Mouse (Mus musculus) liver, adult 2 months (tissue): ENCODE measurements around the gene Ndufa7. TPM values are rescaled to one million over a fixed set of nuclear protein-coding genes. Genes with fewer than 3 reads are reported as not detected.
A peak's percentile ranks its signal among the peaks of the same experiment; 100 is the strongest.
"Not testable (repeated sequence)": the region's sequence is repeated elsewhere in the genome, so short reads cannot be mapped to it uniquely, and the experiment has no call there.

ENCODE experiments used
- DNase-seq: peaks from one replicate; pipeline ENCODE4 v3.0.0-alpha.2; 2011; ENCODE audit warnings: low read depth, low spot score; ENCODE audit errors: extremely low read depth
- H3K27ac ChIP-seq: fragments of 200-500 bp; replicated peaks from 2 replicates; pipeline ENCODE4 v1.5.1; 2012; ENCODE audit warnings: low read depth, mild to moderate bottlenecking, control low read depth, inconsistent platforms, low read length; ENCODE audit not compliant: insufficient read depth
- H3K27me3 ChIP-seq: fragments of 200-500 bp; 2 replicates; pipeline ENCODE4 v1.6.1; 2012; ENCODE audit warnings: mild to moderate bottlenecking, moderate library complexity, low read length, inconsistent platforms; ENCODE audit not compliant: control insufficient read depth, insufficient read depth
- H3K36me3 ChIP-seq: fragments of 200-500 bp; 2 replicates; pipeline ENCODE4 v1.6.1; 2012; ENCODE audit warnings: low read length, inconsistent platforms; ENCODE audit not compliant: control insufficient read depth, insufficient read depth
- H3K4me1 ChIP-seq: fragments of 200-500 bp; 2 replicates; pipeline ENCODE4 v1.6.1; 2011; ENCODE audit warnings: low read length; ENCODE audit not compliant: control insufficient read depth, insufficient read depth
- H3K4me3 ChIP-seq: fragments of 200-500 bp; 2 replicates; pipeline ENCODE4 v1.5.1; 2011; ENCODE audit warnings: low read depth, mild to moderate bottlenecking, control low read depth, low read length, moderate library complexity; ENCODE audit not compliant: insufficient read depth
- H3K79me2 ChIP-seq: fragments of 200-500 bp; 2 replicates; pipeline ENCODE4 v1.6.1; 2012; ENCODE audit warnings: inconsistent platforms, mild to moderate bottlenecking, low read length, moderate library complexity; ENCODE audit not compliant: control insufficient read depth, insufficient read depth
- H3K9ac ChIP-seq: fragments of 200-500 bp; 2 replicates; pipeline ENCODE4 v1.6.1; 2012; ENCODE audit warnings: low read depth, mild to moderate bottlenecking, control low read depth, inconsistent platforms, low read length
- CTCF ChIP-seq: fragments of 200-500 bp; IDR thresholded peaks from 2 replicates; pipeline ENCODE4 v1.5.1; 2011; ENCODE audit warnings: low read depth, low read length, control low read depth
- POLR2A ChIP-seq: fragments of 200-500 bp; IDR thresholded peaks from 2 replicates; pipeline ENCODE4 v1.6.1; 2011; ENCODE audit warnings: low read length, control low read depth; ENCODE audit not compliant: insufficient read depth; ENCODE audit errors: extremely low read depth
- WGBS: fragments of 180-500 bp; shearing (Covaris S2); methylation state at CpG from one replicate; pipeline ENCODE4 v1.1.7; 2018; 5-methylcytosine and 5-hydroxymethylcytosine counted together
- polyA plus RNA-seq: library from polyadenylated mRNA; depleted of rRNA; stranded (reverse); fragments of >200 nt; gene quantifications from 2 replicates; pipeline ENCODE4 v1.2.3, GENCODE M21; 2012
- total RNA-seq: library from RNA; depleted of rRNA; stranded (reverse); fragments of >200 nt; gene quantifications from 2 replicates; pipeline ENCODE4 v1.2.3, GENCODE M21; 2014

Ndufa7 gene
- total and polyA plus RNA-seq, 2 experiments = 214 to 372 TPM

DNA sequence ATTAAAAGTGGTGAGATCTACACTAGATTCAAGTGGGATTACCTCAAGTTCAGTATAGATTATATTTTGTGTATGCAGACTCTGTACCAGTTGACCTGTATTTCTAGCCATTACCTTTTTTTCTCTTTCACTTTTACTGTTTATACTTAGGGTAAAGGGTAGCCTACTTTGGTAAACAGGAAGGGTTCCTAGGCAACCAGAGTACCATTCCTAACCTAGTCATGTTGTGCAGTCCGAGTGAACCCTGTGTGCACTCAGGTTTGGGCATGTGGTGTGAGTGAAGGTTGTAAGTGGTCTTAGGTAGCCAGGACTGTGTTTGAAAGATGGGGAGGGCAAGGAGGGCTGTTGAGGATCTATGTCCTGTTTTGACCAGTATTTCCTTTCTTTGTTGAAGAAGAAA, 27.0 kb downstream of the Ndufa7 start:
- no peaks in the 10 kb centered on the region for H3K36me3 ChIP-seq
- WGBS = 4% methylated on average over 1 of the region's 1 CpGs
- H3K4me1 ChIP-seq = peaks cover 2% of the 10 kb centered on the region; the same call in 1 of the 2 replicates
- no peaks in the 10 kb centered on the region for H3K27me3 ChIP-seq
- DNase-seq = peak; percentile 36
- H3K9ac ChIP-seq = no peak overlapping the region
- H3K79me2 ChIP-seq = no peaks in the 10 kb centered on the region
- H3K27ac ChIP-seq = no peak overlapping the region
- TF ChIP-seq CTCF = no peak
- no peak overlapping the region for H3K4me3 ChIP-seq

DNA sequence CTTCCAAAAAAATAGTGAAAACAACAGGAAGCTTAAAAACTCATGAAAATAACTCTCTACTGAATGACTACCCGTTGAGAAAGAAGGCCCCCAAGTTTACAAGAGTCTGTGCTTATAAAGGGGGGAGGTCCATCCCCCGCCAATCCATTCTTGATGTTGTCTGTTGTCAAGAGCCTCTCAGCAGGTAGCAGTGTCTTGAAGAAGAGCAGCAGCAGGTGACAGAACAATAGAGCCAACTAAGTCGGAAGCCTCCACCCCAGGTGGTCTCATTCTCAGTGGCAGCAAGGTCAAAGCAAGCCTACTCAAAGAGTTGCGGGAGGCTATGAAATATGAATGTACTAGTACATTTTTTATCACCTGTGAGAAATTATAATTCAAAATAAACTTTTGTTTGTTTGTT, 33.4 kb downstream of the Ndufa7 start:
- Histone ChIP-seq H3K9ac (no peak overlapping the region), H3K4me1 (no peaks in the 10 kb centered on the region), H3K27me3 (no peaks in the 10 kb centered on the region), H3K27ac (no peak overlapping the region), H3K36me3 (no peaks in the 10 kb centered on the region), H3K79me2 (no peaks in the 10 kb centered on the region), H3K4me3 (no peak overlapping the region)
- 85% methylated on average over 4 of the region's 4 CpGs for WGBS
- no peak for TF ChIP-seq POLR2A
- no peak for TF ChIP-seq CTCF
- no peak for DNase-seq

DNA sequence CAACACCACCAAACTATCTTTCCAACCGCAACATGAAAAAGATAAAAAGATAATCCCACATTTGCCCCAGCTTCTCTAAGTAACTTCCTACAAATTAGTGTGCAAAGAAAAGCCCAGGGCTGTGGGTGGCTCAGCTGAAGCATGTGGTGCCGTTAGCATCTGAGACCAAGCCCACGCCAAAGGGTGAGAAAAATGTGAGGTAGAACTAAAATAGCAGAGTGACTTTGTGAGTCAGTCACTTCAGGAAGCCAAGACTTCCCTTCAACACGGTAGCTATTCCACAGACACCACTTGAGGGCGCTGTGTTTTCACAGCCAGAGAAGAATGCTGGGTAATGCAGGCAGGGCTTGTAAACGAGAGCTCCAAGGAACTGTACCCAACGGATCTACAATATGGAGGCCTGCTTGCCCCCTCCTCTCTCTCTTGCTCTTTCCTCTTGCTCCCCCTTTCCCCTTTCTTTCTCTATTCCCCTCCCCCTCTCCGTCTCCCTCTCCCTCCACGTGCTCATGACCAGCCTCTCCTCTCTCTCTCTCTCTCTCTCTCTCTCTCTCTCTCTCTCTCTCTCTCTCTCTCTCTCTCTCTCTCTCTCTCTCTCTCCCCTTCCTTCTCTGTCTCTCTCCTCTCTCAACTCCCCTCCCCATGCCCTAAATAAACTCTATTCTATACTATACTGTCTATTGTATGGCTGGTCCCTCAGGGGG, 41.1 kb downstream of the Ndufa7 start:
- TF ChIP-seq POLR2A = no peak
- peak; percentile 60 for TF ChIP-seq CTCF
- Histone ChIP-seq H3K27me3 (no peaks in the 10 kb centered on the region), H3K79me2 (no peaks in the 10 kb centered on the region), H3K27ac (no peak overlapping the region), H3K36me3 (no peaks in the 10 kb centered on the region), H3K4me1 (no peaks in the 10 kb centered on the region), H3K9ac (no peak overlapping the region), H3K4me3 (no peak overlapping the region)
- WGBS = 30% methylated on average over 9 of the region's 9 CpGs
- peak; percentile 55 for DNase-seq

DNA sequence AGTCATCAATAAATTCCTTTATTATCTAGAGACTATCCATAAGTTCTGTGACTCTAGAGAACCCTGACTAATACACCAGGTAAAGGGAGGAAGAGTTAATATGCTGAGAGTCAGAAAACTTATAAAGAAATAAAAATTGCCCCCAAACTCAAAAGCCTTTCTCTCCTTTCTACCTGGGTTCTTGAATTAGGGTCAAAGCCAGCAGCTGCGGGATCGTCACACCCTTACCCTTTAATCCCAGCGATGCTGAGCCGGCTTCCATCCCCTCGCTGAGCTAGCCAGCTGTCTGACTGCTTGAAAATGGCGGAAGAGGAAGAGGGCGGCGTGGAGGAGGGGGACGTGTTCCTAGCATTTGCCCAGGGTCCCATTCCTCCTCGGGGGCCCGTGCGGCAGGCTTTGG, 49.2 kb downstream of the Ndufa7 start, which contains the start of gene Gm7029:
TSS of gene Gm7029 (plus strand) at position 301 of the 400 bp plus-strand sequence.
- H3K36me3 ChIP-seq, H3K79me2 ChIP-seq, H3K27me3 ChIP-seq, H3K4me1 ChIP-seq, DNase-seq, H3K27ac ChIP-seq, H3K4me3 ChIP-seq, H3K9ac ChIP-seq: not testable (repeated sequence)
- WGBS = 91% methylated on average over 5 of the region's 12 CpGs

DNA sequence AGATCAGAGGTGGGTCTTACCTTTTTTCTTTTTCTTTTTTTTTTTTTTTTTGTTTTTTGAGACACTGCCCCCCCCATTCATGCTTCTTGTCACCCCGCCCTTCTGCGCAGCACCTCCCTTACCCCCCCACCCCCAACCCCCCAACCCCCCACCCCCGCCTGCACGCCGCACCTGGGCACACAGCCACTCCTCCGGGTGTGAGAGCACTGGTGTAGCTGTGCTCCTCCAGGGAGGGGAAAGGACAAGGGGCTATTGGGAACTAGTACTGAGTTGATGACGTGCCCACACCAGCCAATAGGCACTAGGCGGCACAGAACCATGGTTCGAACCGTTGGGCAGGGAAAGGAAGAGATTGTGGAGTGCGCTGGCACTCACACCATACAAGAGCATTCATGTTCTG, 50.0 kb downstream of the Ndufa7 start:
- 91% methylated on average over 11 of the region's 11 CpGs for WGBS
- no peak for TF ChIP-seq POLR2A
- TF ChIP-seq CTCF = no peak
- no peak overlapping the region for H3K27ac ChIP-seq
- DNase-seq = no peak
- no peak overlapping the region for H3K9ac ChIP-seq
- H3K4me3 ChIP-seq = no peak overlapping the region
- H3K4me1 ChIP-seq = no peaks in the 10 kb centered on the region
- no peaks in the 10 kb centered on the region for H3K79me2 ChIP-seq
- no peaks in the 10 kb centered on the region for H3K27me3 ChIP-seq
- H3K36me3 ChIP-seq = no peaks in the 10 kb centered on the region

DNA sequence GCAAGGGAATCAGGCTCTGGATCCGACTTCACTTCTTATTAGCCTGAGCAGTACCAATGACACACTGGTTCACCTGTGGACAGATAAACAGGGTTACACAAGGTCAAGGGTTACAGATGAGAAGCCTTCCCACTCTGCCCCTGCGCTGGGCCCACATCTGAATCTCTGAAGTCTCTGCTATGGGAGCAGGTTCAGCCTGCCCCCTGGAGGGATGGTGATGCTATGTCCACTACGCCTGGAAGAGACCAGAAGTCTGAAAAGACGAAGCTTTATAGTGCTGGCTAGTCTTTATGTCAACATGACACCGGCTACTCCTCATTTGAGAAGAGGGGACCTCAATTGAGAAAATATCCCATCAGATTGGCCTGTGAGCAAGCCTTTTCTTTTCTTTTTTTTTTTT, 51.4 kb downstream of the Ndufa7 start:
- H3K36me3 ChIP-seq, H3K27me3 ChIP-seq, H3K4me3 ChIP-seq, H3K79me2 ChIP-seq, H3K9ac ChIP-seq, H3K27ac ChIP-seq, H3K4me1 ChIP-seq: not testable (repeated sequence)
- peak; percentile 39 for TF ChIP-seq CTCF
- 76% methylated on average over 5 of the region's 5 CpGs for WGBS
- DNase-seq = peak; percentile 23

DNA sequence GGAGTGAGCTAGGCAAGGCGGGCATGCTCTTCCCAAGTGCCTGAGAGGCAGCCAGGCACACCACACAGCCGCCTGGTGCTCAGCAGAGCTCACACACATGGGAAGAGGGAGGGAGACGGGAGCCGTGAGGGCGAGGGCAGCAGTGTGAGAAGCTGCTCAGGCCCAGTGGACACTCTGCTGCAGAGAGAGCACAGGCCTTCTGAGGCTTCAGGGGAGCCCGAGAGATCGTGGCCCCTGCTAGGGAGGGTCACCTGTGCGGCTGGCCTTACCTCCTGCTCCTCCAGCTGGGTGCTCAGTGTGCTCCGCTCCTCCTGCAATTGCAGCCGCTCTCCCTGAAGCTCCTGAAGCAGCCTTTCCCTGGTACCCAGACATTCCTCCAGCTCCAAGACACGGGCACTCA, 59.9 kb downstream of the Ndufa7 start:
- DNase-seq, H3K27me3 ChIP-seq, H3K79me2 ChIP-seq, H3K36me3 ChIP-seq, H3K9ac ChIP-seq, H3K27ac ChIP-seq, H3K4me1 ChIP-seq, H3K4me3 ChIP-seq: not testable (repeated sequence)
- over 99% methylated on average over 10 of the region's 11 CpGs for WGBS

DNA sequence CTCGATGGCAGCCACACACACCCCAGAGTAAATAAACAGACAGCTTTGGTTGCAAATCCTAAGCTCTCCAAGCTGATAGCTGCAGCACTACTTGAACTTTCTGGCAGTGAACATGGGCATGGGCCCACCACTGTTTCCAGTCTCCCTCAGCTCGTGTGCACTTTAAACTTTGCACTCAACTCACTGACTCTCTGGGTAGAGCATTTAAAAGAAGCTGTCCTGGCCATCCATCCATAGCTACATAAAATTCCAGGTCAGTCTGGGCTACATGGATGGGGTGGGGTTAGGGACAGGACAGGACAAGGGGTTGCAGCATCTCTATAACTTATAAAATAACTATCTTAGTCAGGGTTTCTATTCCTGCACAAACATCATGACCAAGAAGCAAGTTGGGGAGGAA, 63.4 kb downstream of the Ndufa7 start:
- H3K36me3 ChIP-seq, H3K27ac ChIP-seq, H3K9ac ChIP-seq, H3K4me1 ChIP-seq, H3K27me3 ChIP-seq, H3K4me3 ChIP-seq, DNase-seq, H3K79me2 ChIP-seq: not testable (repeated sequence)
- 25% methylated on average over 2 of the region's 2 CpGs for WGBS
